In genomic region chr7:66309240-66309949, GRCm38 (mm10) we compare ENCODE assay signal across 9 mouse cellular contexts. TPM values are rescaled to one million over a fixed set of nuclear protein-coding genes. Genes with fewer than 3 reads are reported as not detected.
DNase-seq lines count a peak whose midpoint lies in the region; ATAC-seq lines count a peak whose summit lies in the region.
"Had no signal": no experiment of that assay in that cellular context is flagged by ENCODE, and none has a peak within 500 bp of the region (broad histone marks: within the 10 kb centered on the region; RNA-seq: fewer than 3 reads in every experiment).

No protein-coding gene starts in this region.

- peaks cover 51% of the 10 kb centered on the region for H3K4me1 ChIP-seq in lung, embryonic 16.5 days (replicated peaks; ENCODE audit: control insufficient read depth, insufficient read depth, low read length)
- no peaks in the 10 kb centered on the region for H3K4me1 ChIP-seq in midbrain, embryonic 15.5 days

- H3K27ac ChIP-seq in lung, embryonic 16.5 days (ENCODE audit: low read length) = peak overlapping the region; percentile 57
- no peak overlapping the region for H3K27ac ChIP-seq in midbrain, embryonic 15.5 days

- ATAC-seq in lung, embryonic 16.5 days (ENCODE audit: low read depth) = peak; percentile 39
- no peak for ATAC-seq in midbrain, embryonic 15.5 days (replicated peaks)

- no peaks in the 10 kb centered on the region for H3K27me3 ChIP-seq in lung, embryonic 16.5 days (ENCODE audit: control insufficient read depth, insufficient read depth, low read depth, low read length)
- no peaks in the 10 kb centered on the region for H3K27me3 ChIP-seq in midbrain, embryonic 15.5 days (replicated peaks)

- H3K4me3 ChIP-seq in lung, embryonic 16.5 days (ENCODE audit: low read length) = no peak overlapping the region
- H3K4me3 ChIP-seq in midbrain, embryonic 15.5 days = no peak overlapping the region

- no peak overlapping the region for H3K4me2 ChIP-seq in lung, embryonic 16.5 days (ENCODE audit: low read depth, low read length)
- no peak overlapping the region for H3K4me2 ChIP-seq in midbrain, embryonic 15.5 days

- H3K9me3 ChIP-seq in lung, embryonic 16.5 days (ENCODE audit: control insufficient read depth, low read length) = no peaks in the 10 kb centered on the region
- no peaks in the 10 kb centered on the region for H3K9me3 ChIP-seq in midbrain, embryonic 15.5 days

- DNase-seq in adrenal gland, adult (ENCODE audit: inconsistent age in 2 of 2, low spot score in 1 of 2) = peak; percentile 37 to 63
- no peak for DNase-seq in adrenal gland, postnatal 4 days (ENCODE audit: low spot score in 2 of 2)
- peak; percentile 42 for DNase-seq in NIH3T3 (ENCODE audit: low read depth)
- DNase-seq in heart, postnatal 10 days = peak; percentile 46 to 58
- DNase-seq in frontal cortex, postnatal 25 days (ENCODE audit: low spot score in 2 of 2) = no peak
- DNase-seq in right cerebral cortex, postnatal 14 days = no peak

- H3K9ac ChIP-seq in lung, embryonic 16.5 days (ENCODE audit: low read length) = peak overlapping the region; percentile 25
- H3K9ac ChIP-seq in midbrain, embryonic 15.5 days = no peak overlapping the region

- WGBS in lung, embryonic 16.5 days = 27% methylated on average over 5 of the region's 5 CpGs
- WGBS in midbrain, embryonic 15.5 days = 71% methylated on average over 5 of the region's 5 CpGs

- peaks cover 5% of the 10 kb centered on the region for H3K36me3 ChIP-seq in lung, embryonic 16.5 days (ENCODE audit: control insufficient read depth, insufficient read depth, low read length)
- no peaks in the 10 kb centered on the region for H3K36me3 ChIP-seq in midbrain, embryonic 15.5 days (replicated peaks)

- intact Hi-C loops in heart, postnatal 10 days (cut with DNase I) = no loop called here

RNA-seq across cellular contexts. Expression of gene Gm10974, which starts 56.3 kb away (rescaled TPM):
- not detected for total RNA-seq in adrenal gland, postnatal 4 days (2021)
- not detected for total RNA-seq in heart, postnatal 10 days (2021)
- not detected in 2 replicates for polyA plus RNA-seq in lung, embryonic 16.5 days (2015; fragmentation: Nextera tagmentation; extraction: Ambion mirVana)
- not detected in 2 replicates for polyA plus RNA-seq in midbrain, embryonic 15.5 days (2015; fragmentation: Nextera tagmentation; extraction: Ambion mirVana)
- total RNA-seq: layer of hippocampus, adult 8-10 months had no signal

Comparison
In these comparisons a context has a peak if more than half of its experiments do, and no peak if none do; other contexts are left out.
1. DNase-seq: peak in adrenal gland, adult (2 of 2), NIH3T3 (single experiment) and heart, postnatal 10 days (2 of 2); none in adrenal gland, postnatal 4 days (0 of 2), frontal cortex, postnatal 25 days (0 of 2) and right cerebral cortex, postnatal 14 days (single experiment).